Mouse (Mus musculus): Measurements from ENCODE around the gene Cadm3.
"Not testable (repeated sequence)": the region's sequence is repeated elsewhere in the genome, so short reads cannot be mapped to it uniquely, and the experiment has no call there.

Gene Cadm3

DNA sequence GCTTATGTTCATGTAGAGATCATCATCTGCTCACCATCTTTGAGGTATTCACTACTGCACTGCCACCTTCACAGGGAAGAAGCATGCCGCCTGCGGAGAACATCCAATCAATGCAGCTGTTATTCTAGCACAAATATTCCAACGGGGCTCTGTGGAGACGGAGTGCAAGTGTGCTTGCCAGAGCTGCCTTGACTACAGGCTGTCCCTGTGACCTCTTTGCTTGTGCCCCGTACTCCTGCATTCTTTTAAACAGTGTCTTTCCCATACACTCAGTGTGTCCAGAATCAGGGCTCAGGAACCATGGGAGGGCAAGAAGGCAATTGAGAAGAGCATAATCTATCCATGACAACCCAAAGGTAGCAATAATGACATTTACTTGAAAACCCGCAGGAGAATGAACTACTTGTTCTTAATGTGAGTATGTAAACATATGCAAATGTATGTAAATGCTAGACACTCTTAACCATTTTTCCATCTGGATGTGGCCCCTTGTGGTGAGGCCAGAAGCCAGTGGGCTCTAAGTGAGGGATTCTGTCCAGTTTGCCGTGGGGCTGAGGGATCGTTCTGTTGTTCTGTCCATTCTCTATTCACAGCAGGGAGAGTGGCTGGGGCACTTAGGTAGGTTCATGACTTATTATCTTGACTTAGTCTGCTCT is 45.8 kb downstream of the Cadm3 start:
- no peak for DNase-seq

GRCm38 (mm10) chr1:173317925-173318477 is 49.5 kb downstream of the Cadm3 start:
- DNase-seq, result no peak

DNA sequence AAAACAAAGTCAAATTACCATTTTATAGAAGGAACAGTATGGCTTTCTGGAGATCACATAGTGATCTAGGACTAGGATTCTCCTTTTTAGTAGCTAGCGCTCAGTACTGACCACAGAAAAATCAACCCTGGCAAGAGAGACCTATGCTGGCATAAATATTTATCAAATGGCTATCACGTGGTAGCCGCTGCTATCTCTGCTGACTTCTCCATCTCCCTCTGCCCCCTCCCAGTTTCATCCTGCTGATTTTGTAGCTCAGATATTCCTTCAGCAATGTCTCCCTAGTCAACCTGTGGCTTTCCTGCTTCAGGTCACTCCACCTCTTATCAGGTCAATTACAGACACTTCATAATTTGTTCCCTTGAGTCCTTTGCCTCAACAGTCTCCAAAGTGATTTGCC is 51.8 kb downstream of the Cadm3 start:
- DNase-seq, result no peak

DNA sequence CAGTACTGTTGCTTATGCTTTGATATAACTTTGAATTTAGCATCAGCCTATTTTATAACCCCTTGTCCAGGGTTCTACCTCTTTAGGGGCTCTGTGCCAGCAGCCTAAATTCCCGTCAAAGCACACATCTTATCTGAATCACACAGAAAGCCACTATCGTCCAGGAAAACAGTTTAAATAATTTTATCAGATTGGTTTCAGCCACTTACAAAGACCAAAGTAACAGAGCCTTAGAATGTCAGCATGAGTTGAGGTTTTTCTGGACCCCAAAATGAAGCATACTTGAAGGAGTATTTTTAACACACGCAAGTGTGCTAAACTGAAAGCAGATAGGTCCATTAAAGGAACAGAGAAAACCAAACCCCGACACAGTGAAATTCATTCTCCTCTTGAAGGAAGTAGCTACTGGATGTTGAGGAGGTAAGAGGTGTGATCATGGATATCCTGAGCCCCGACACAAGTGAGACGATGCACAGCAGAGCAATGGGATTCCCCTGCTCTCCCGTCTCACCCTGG is 53.9 kb downstream of the Cadm3 start:
- not testable (repeated sequence) for DNase-seq

DNA sequence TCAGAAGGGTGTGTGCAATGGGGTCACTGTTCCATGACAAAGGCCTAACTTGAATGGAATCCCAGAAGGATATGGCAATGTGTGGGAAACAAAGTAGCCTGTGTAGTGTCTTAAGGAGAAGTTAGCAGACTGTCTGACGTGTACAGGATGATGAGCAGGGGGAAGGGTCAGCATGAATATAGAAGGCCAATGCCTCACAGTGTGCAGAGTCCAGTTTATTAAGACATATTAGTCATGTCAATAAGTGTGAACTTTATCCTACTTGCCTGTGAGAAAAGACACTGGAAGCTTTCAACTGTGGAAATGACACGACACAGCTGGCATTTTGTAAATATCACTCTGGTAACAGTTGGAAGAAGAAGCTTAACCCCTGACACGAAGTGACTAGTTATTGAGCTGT is 64.7 kb downstream of the Cadm3 start:
- not testable (repeated sequence) for DNase-seq

All from heart, adult 11 months (tissue).